Mouse (Mus musculus): Measurements from ENCODE around the gene Otos. TPM values are rescaled to one million over a fixed set of nuclear protein-coding genes. Genes with fewer than 3 reads are reported as not detected.

Gene Otos
- polyA plus RNA-seq, 1 experiment = not detected

- Histone ChIP-seq H3K79me2 (ENCODE audit: control insufficient read depth, insufficient read depth) (no peaks in the 10 kb centered on the region), H3K36me3 (ENCODE audit: control insufficient read depth, insufficient read depth) (no peaks in the 10 kb centered on the region), H3K4me3 (ENCODE audit: insufficient read depth, poor library complexity, severe bottlenecking) (no peak overlapping the region), H3K79me3 (ENCODE audit: low read depth) (no peaks in the 10 kb centered on the region), H3ac (ENCODE audit: control insufficient read depth, insufficient read length, low read depth) (no peak overlapping the region), H3K27me3 (ENCODE audit: control insufficient read depth, insufficient read depth, insufficient read length) (no peaks in the 10 kb centered on the region)
- TF ChIP-seq MAX (IDR thresholded peaks at IDR 0.05) = no peak
- TF ChIP-seq MYOD1 (IDR thresholded peaks at IDR 0.05; ENCODE audit: control insufficient read depth, insufficient read length, low read depth) = no peak
- no peak for TF ChIP-seq USF1 (IDR thresholded peaks at IDR 0.05; ENCODE audit: low read depth)
- no peak for TF ChIP-seq FOSL1 (IDR thresholded peaks at IDR 0.05; ENCODE audit: insufficient read depth, low read length, poor library complexity, severe bottlenecking)
These were observed 4.5 kb upstream of the Otos start for GRCm38 (mm10) chr1:92653179-92653578.

- Histone ChIP-seq H3K79me2 (ENCODE audit: control insufficient read depth, insufficient read depth) (no peaks in the 10 kb centered on the region), H3ac (ENCODE audit: control insufficient read depth, insufficient read length, low read depth) (no peak overlapping the region), H3K79me3 (ENCODE audit: low read depth) (no peaks in the 10 kb centered on the region), H3K4me3 (ENCODE audit: insufficient read depth, poor library complexity, severe bottlenecking) (no peak overlapping the region), H3K27me3 (ENCODE audit: control insufficient read depth, insufficient read depth, insufficient read length) (no peaks in the 10 kb centered on the region), H3K36me3 (ENCODE audit: control insufficient read depth, insufficient read depth) (no peaks in the 10 kb centered on the region)
- TF ChIP-seq CEBPB (IDR thresholded peaks at IDR 0.05; ENCODE audit: low read depth) = no peak
- no peak for TF ChIP-seq USF1 (IDR thresholded peaks at IDR 0.05; ENCODE audit: low read depth)
- no peak for TF ChIP-seq CTCF (IDR thresholded peaks at IDR 0.05; ENCODE audit: control insufficient read depth, insufficient read depth, insufficient read length)
- no peak for TF ChIP-seq MAX (IDR thresholded peaks at IDR 0.05)
- TF ChIP-seq MYOD1 (IDR thresholded peaks at IDR 0.05; ENCODE audit: control insufficient read depth, insufficient read length, low read depth) = no peak
- no peak for TF ChIP-seq MYOG (IDR thresholded peaks at IDR 0.05; ENCODE audit: control insufficient read depth, extremely low read depth, insufficient read length)
These were observed 2.8 kb upstream of the Otos start for GRCm38 (mm10) chr1:92651467-92651866.

- no peaks in the 10 kb centered on the region for H3K79me3 ChIP-seq (ENCODE audit: low read depth)
- peak; percentile 67 for TF ChIP-seq USF1 (IDR thresholded peaks at IDR 0.05; ENCODE audit: low read depth)
- no peak for TF ChIP-seq CEBPB (IDR thresholded peaks at IDR 0.05; ENCODE audit: low read depth)
These were observed 444 bp downstream of the Otos start for GRCm38 (mm10) chr1:92648197-92648596.

GRCm38 (mm10) chr1:92647752-92648151, 889 bp downstream of the Otos start:
- TF ChIP-seq CTCF (IDR thresholded peaks at IDR 0.05; ENCODE audit: control insufficient read depth, insufficient read depth, insufficient read length) (peak; percentile 81), MAX (IDR thresholded peaks at IDR 0.05) (no peak), MYOD1 (IDR thresholded peaks at IDR 0.05; ENCODE audit: control insufficient read depth, insufficient read length, low read depth) (no peak), MYOG (IDR thresholded peaks at IDR 0.05; ENCODE audit: control insufficient read depth, extremely low read depth, insufficient read length) (no peak), FOSL1 (IDR thresholded peaks at IDR 0.05; ENCODE audit: insufficient read depth, low read length, poor library complexity, severe bottlenecking) (peak; percentile 49), USF1 (IDR thresholded peaks at IDR 0.05; ENCODE audit: low read depth) (no peak), CEBPB (IDR thresholded peaks at IDR 0.05; ENCODE audit: low read depth) (no peak)
- H3K79me2 ChIP-seq (ENCODE audit: control insufficient read depth, insufficient read depth) = no peaks in the 10 kb centered on the region
- H3K4me3 ChIP-seq (ENCODE audit: insufficient read depth, poor library complexity, severe bottlenecking) = no peak overlapping the region

More at GRCm38 (mm10) chr1:92648197-92648596, 444 bp downstream of the Otos start:
- H3K27me3 ChIP-seq (ENCODE audit: control insufficient read depth, insufficient read depth, insufficient read length) = no peaks in the 10 kb centered on the region
- H3K36me3 ChIP-seq (ENCODE audit: control insufficient read depth, insufficient read depth) = no peaks in the 10 kb centered on the region
- H3ac ChIP-seq (ENCODE audit: control insufficient read depth, insufficient read length, low read depth) = no peak overlapping the region
- no peak overlapping the region for H3K4me3 ChIP-seq (ENCODE audit: insufficient read depth, poor library complexity, severe bottlenecking)
- no peaks in the 10 kb centered on the region for H3K79me2 ChIP-seq (ENCODE audit: control insufficient read depth, insufficient read depth)

GRCm38 (mm10) chr1:92647026-92647425, 1.6 kb downstream of the Otos start:
- H3K27me3 ChIP-seq (ENCODE audit: control insufficient read depth, insufficient read depth, insufficient read length) = no peaks in the 10 kb centered on the region
- TF ChIP-seq FOSL1 (IDR thresholded peaks at IDR 0.05; ENCODE audit: insufficient read depth, low read length, poor library complexity, severe bottlenecking) (no peak), CEBPB (IDR thresholded peaks at IDR 0.05; ENCODE audit: low read depth) (no peak), CTCF (IDR thresholded peaks at IDR 0.05; ENCODE audit: control insufficient read depth, insufficient read depth, insufficient read length) (no peak), MYOD1 (IDR thresholded peaks at IDR 0.05; ENCODE audit: control insufficient read depth, insufficient read length, low read depth) (no peak), MAX (IDR thresholded peaks at IDR 0.05) (no peak), MYOG (IDR thresholded peaks at IDR 0.05; ENCODE audit: control insufficient read depth, extremely low read depth, insufficient read length) (no peak), USF1 (IDR thresholded peaks at IDR 0.05; ENCODE audit: low read depth) (no peak)
- H3K4me3 ChIP-seq (ENCODE audit: insufficient read depth, poor library complexity, severe bottlenecking) = no peak overlapping the region
- no peak overlapping the region for H3ac ChIP-seq (ENCODE audit: control insufficient read depth, insufficient read length, low read depth)
- H3K79me3 ChIP-seq (ENCODE audit: low read depth) = no peaks in the 10 kb centered on the region
- no peaks in the 10 kb centered on the region for H3K79me2 ChIP-seq (ENCODE audit: control insufficient read depth, insufficient read depth)
- no peaks in the 10 kb centered on the region for H3K36me3 ChIP-seq (ENCODE audit: control insufficient read depth, insufficient read depth)

More at GRCm38 (mm10) chr1:92647752-92648151, 889 bp downstream of the Otos start:
- Histone ChIP-seq H3K79me3 (ENCODE audit: low read depth) (no peaks in the 10 kb centered on the region), H3K27me3 (ENCODE audit: control insufficient read depth, insufficient read depth, insufficient read length) (no peaks in the 10 kb centered on the region), H3K36me3 (ENCODE audit: control insufficient read depth, insufficient read depth) (no peaks in the 10 kb centered on the region), H3ac (ENCODE audit: control insufficient read depth, insufficient read length, low read depth) (no peak overlapping the region)

GRCm38 (mm10) chr1:92646601-92647000, 2.0 kb downstream of the Otos start:
- Histone ChIP-seq H3K27me3 (ENCODE audit: control insufficient read depth, insufficient read depth, insufficient read length) (no peaks in the 10 kb centered on the region), H3K79me3 (ENCODE audit: low read depth) (peaks cover under 1% of the 10 kb centered on the region), H3ac (ENCODE audit: control insufficient read depth, insufficient read length, low read depth) (no peak overlapping the region), H3K4me3 (ENCODE audit: insufficient read depth, poor library complexity, severe bottlenecking) (no peak overlapping the region), H3K36me3 (ENCODE audit: control insufficient read depth, insufficient read depth) (no peaks in the 10 kb centered on the region), H3K79me2 (ENCODE audit: control insufficient read depth, insufficient read depth) (peaks cover 4% of the 10 kb centered on the region)
- TF ChIP-seq MYOD1 (IDR thresholded peaks at IDR 0.05; ENCODE audit: control insufficient read depth, insufficient read length, low read depth) (no peak), CTCF (IDR thresholded peaks at IDR 0.05; ENCODE audit: control insufficient read depth, insufficient read depth, insufficient read length) (no peak), MYOG (IDR thresholded peaks at IDR 0.05; ENCODE audit: control insufficient read depth, extremely low read depth, insufficient read length) (no peak), MAX (IDR thresholded peaks at IDR 0.05) (no peak), FOSL1 (IDR thresholded peaks at IDR 0.05; ENCODE audit: insufficient read depth, low read length, poor library complexity, severe bottlenecking) (no peak), USF1 (IDR thresholded peaks at IDR 0.05; ENCODE audit: low read depth) (no peak), CEBPB (IDR thresholded peaks at IDR 0.05; ENCODE audit: low read depth) (no peak)
